Mouse (Mus musculus) adipose tissue, adult 10 weeks (tissue): ENCODE results near the gene Klhdc8b. TPM values are rescaled to one million over a fixed set of nuclear protein-coding genes. Genes with fewer than 3 reads are reported as not detected.

ENCODE experiments used
- polyA plus RNA-seq: library from polyadenylated mRNA; stranded (reverse); fragments of 350-450 nt; fragmentation: Illumina TruSeq; extraction: RNeasy Lipid Tissue Mini Kit (QIAGEN cat#74804); gene quantifications from one replicate; pipeline ENCODE4 v1.2.3, GENCODE M21; 2014; ENCODE audit warnings: low read depth, low replicate concordance

Klhdc8b gene
- 61.8 TPM for polyA plus RNA-seq

DNA sequence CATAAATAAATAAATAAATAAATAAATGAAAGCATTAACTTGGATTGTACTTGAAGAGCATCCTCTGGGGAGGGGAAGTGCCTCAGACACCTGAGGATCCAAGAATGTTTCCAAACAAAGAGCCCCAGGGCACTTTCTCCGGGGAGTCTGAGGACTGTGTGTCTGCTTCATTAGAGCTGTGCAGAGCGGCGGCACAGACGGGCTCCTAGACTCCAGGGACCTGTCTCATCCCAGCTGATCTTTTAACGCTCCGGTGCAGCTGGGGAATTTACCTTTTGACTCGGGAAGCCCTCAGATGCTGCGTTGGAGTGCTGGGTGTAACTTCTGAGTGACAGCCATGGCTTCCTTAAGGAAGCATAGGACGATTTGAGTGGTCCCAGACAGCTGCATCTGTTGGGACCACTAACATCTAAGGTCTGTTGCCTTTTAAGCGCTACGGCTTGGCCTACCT, at the start of gene Klhdc8b:
Gene Klhdc8b, minus strand, starts transcription at position 401 of the 451 bp plus-strand sequence.

DNA sequence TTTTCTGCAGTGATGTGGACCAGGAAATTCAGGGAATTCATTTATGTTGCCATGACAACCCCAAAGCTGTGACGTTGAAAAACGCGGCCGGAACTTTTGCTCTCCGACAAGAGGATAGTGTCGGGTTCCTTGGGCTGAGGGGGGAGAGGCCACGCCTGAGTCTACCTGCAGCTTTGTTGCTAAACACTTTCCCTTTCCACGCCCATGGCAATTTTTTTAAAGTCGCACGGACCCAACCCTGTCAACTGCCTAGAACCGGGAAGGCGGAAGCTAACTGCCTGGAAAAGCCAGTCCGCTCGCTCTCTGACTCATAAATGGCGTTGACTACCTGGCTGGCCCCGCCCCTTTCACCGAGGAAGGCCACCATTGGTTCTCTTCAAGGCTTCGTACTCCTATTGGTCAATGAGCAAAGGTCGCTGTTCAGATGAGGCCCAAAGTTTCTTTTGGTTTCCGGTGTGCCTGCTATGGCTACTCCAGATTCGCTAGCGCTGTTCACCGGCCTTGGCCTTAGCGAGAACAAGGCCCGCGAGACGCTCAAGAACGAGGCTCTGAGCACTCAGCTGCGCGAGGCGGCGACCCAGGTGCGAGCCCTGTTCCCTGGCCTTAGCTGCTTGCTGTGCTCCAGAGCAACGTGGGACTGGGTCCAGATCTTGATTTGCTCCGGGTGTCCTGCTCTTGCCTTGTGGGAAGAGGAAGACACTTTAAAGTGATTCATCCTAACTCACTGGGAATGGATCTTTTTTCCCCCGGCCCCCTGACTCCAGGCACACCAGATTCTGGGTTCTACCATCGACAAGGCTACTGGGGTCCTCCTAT, 46.4 kb upstream of the Klhdc8b start, which contains the start of gene Qars:
Gene Qars, plus strand, starts transcription at position 88 of the 816 bp plus-strand sequence.

DNA sequence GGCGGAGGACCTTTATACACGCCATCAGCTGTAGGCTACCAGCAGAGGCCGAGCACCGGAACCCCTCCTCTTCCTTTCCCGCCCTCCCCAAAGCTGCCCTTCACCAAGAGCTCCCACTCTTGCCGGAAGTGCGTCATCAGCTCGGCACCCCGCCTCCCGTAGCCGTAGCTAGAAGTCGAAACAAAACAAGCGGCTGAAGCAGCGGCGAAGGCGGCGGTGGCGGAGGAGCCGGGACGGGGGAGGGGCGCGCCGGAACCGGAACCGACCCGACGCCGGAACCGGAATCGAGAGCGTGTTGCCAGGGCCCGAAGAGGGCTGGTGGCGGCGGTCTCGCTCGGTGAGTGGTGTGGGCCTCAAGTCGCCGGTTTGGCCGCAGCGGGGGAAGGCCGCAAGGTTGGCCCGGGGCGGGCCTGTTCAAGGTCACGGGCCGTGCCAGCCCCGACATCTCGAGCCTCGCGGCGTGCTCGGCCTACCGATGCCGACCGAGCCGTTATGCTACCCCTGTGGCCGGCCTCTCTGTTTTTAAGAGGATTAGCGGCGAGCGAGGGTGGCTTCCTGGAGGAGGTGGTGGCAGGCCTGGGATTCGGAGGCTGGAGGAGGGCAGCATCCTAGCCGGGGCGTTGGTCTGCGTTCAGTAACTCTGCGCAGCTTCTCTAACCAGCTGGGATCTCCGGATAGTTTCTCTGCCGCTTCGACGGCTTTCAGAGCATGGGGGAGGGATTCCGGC, 29.3 kb upstream of the Klhdc8b start, which contains the start of gene Usp19:
Gene Usp19, plus strand, starts transcription at position 44 of the 727 bp plus-strand sequence.

DNA sequence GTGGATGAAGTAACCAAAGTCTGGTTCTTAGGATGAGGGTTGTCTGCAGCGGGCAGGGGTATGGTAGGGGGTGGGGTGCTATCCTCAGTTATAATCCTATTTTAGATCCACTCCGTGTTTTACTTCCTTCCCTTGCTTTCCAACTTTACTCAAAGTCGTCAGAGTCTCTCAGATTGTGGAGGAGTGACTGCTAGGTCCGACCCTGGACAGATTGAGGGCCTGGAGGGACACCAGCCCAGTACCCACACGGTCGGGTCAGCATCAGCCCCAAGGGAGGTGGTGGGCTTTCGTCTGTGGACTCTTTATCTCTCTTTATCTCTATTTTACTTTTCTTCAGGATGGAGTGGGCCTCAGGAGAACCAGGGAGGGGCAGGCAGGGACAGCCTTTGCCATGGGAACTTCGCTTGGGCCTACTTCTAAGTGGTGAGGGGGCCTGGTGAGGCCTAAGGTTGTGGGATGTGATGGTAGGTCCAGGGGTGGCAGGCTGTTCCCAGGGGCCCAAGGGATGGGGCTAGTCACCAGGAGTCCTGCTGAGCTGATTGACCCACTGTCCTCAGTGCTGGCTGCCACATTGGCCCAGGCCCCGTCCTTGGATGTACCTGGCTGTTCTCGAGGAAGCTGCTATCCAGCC, 18.5 kb upstream of the Klhdc8b start, which contains the start of gene Lamb2:
Gene Lamb2, plus strand, starts transcription at position 16 of the 631 bp plus-strand sequence.

DNA sequence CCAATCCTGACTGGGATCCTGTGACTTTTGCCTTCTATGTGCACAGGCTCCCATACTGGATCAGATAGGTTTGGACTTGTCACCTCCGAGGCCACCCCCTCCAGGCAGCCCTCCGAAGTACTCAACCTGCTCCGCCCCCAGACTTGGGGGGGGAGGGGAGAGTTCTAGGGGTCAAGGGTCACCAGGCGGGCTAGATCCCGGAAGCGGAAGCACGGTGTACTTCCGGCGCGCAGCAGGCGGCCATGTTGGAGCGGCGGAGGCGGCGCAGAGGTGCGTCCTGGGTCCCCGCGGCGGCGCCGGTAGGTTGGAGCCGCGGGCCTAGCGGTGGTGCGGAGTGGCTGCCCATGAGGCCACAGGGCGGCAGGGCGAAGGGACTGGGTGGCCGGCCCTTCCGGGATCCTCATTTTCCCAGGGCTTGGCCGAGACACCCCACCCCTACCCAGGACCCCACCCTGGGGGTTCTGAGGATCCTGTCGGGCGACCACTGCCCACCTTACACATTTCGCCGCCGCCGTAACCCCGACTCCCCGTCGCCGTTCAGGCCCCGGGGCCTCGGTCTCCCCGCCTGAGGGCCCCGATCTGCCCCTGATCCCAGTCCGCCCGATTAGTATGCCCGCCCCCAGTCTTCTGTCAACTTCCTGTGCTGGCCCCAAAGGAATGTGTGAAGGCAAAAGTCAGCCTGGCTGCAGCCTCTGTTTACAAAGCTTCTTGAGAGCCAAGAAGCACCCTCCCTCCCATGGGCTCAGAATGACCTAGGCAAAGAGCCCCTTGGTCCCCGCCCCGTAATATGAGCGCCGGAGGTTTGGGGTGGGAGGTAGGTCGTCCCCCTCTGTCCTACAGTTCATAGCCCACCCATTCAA, 832 bp downstream of the Klhdc8b start, which contains the start of gene Ccdc71:
Gene Ccdc71, plus strand, starts transcription at position 209 of the 860 bp plus-strand sequence.

DNA sequence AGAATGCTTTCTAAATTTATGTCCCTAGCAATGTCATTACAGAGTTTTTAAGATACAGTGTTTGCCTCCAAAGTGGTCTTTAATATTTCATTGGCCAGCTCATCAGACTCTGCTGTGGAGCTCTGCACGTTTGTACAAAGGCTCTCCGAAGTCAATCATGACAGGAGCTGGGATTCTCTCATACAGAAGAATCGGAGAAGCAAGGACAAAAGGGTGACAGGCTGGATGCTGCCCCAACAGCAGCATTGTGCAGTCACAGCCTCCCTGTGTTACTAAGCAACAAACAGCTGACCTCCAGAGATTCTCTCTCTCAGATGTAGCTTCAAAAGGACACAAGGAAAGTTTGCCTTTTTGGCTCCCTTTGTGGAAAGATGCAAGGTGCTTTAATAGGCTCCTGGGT, 25.2 kb downstream of the Klhdc8b start, which contains the start of gene BC048562:
Gene BC048562, plus strand, starts transcription at position 301 of the 400 bp plus-strand sequence.

DNA sequence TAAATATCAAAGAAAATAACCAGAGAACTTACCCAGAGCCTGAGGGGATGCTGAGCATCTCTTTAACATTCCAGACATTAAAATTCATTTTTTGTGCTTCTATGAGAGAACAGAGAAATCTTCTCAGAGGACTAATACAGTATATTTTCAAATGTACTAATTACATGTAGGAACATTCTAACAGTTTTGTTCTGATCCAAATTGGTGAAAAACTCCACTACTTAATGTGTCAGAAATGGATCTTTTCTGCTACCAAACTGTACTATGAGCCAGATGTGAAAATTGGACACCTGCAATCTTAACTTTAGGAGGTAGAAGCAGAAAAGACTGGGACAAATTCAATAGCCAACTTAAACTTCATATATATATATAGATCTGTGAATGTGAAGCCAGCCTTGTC, 33.0 kb downstream of the Klhdc8b start, which contains the start of gene Ccdc36:
Gene Ccdc36, minus strand, starts transcription at position 101 of the 400 bp plus-strand sequence.

Other genes starting within 250 kb of the Klhdc8b start
- gene Dag1, start 197.6 kb downstream of the Klhdc8b start, polyA plus RNA-seq, result 101 TPM
- 30.2 TPM for gene Nicn1, start 171.2 kb downstream of the Klhdc8b start, polyA plus RNA-seq
- 35.7 TPM for gene Amt, start 164.7 kb downstream of the Klhdc8b start, polyA plus RNA-seq
- 287 TPM for gene Rhoa, start 155.5 kb downstream of the Klhdc8b start, polyA plus RNA-seq
- 60.6 TPM for gene Tcta, start 155.4 kb downstream of the Klhdc8b start, polyA plus RNA-seq
- 621 TPM for gene Gpx1, start 122.7 kb downstream of the Klhdc8b start, polyA plus RNA-seq
- gene Usp4, start 113.7 kb downstream of the Klhdc8b start, polyA plus RNA-seq, result 60.8 TPM
- gene 1700102P08Rik, start 68.8 kb downstream of the Klhdc8b start, polyA plus RNA-seq, result 2.5 TPM
- gene Ccdc36, start 33.1 kb downstream of the Klhdc8b start, polyA plus RNA-seq, result 0.40 TPM
- 1.6 TPM for gene BC048562, start 25.1 kb downstream of the Klhdc8b start, polyA plus RNA-seq
- 20.1 TPM for gene Ccdc71, start 1.1 kb downstream of the Klhdc8b start, polyA plus RNA-seq
- gene Lamb2, start 18.2 kb upstream of the Klhdc8b start, polyA plus RNA-seq, result 122 TPM
- 99.3 TPM for gene Usp19, start 29.0 kb upstream of the Klhdc8b start, polyA plus RNA-seq
- 126 TPM for gene Qars, start 46.1 kb upstream of the Klhdc8b start, polyA plus RNA-seq
- 68.9 TPM for gene Qrich1, start 55.2 kb upstream of the Klhdc8b start, polyA plus RNA-seq
- gene Impdh2, start 98.7 kb upstream of the Klhdc8b start, polyA plus RNA-seq, result 69.1 TPM
- gene Ndufaf3, start 105.9 kb upstream of the Klhdc8b start, polyA plus RNA-seq, result 29.0 TPM
- 95.8 TPM for gene Dalrd3, start 108.3 kb upstream of the Klhdc8b start, polyA plus RNA-seq
- gene Wdr6, start 117.2 kb upstream of the Klhdc8b start, polyA plus RNA-seq, result 39.9 TPM
- 7.0 TPM for gene P4htm, start 136.1 kb upstream of the Klhdc8b start, polyA plus RNA-seq
- gene Arih2, start 187.8 kb upstream of the Klhdc8b start, polyA plus RNA-seq, result 41.7 TPM
- gene Slc25a20, start 200.5 kb upstream of the Klhdc8b start, polyA plus RNA-seq, result 38.7 TPM
- 35.5 TPM for gene Prkar2a, start 227.7 kb upstream of the Klhdc8b start, polyA plus RNA-seq